Mouse (Mus musculus) cerebellum, adult 2 months (tissue): ENCODE results near the gene Lipa.

ENCODE experiments used
- CTCF ChIP-seq: fragments of 200-500 bp; IDR thresholded peaks from 2 replicates; pipeline ENCODE4 v1.5.1; 2011; ENCODE audit warnings: low read depth, mild to moderate bottlenecking, control low read depth, low read length, moderate library complexity, borderline replicate concordance; ENCODE audit not compliant: insufficient read depth
- POLR2A ChIP-seq: fragments of 200-500 bp; IDR thresholded peaks from 2 replicates; pipeline ENCODE4 v1.6.1; 2011; ENCODE audit warnings: low read length, control low read depth, borderline replicate concordance; ENCODE audit not compliant: insufficient read depth

DNA sequence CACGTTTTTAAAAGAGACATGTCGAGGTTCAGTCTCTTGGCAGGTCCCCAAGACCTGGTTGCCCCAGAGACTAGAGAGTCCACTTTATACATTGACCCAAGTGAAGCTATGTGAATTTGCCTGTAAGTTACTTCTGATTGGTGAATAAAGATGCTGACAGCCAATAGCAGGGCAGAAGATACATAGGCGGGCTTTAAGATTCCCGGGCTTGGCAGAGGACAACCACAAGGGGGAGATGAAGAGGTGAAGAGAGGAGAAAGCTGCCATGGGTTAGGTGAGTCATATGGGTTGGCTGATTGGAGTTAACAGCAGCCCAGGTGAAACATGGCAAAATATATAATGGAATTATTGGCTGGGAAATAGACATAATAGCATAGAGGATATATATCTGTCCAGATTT, 26.5 kb downstream of the Lipa start:
- TF ChIP-seq CTCF (peak; percentile 34; the same call in 1 of the 2 replicates), POLR2A (no peak)
